Mouse (Mus musculus): ENCODE data around the gene Stx3. TPM values are rescaled to one million over a fixed set of nuclear protein-coding genes. Genes with fewer than 3 reads are reported as not detected.

The Stx3 gene
- polyA plus RNA-seq, 1 experiment from 2014 or later, result 31.6 TPM

DNA sequence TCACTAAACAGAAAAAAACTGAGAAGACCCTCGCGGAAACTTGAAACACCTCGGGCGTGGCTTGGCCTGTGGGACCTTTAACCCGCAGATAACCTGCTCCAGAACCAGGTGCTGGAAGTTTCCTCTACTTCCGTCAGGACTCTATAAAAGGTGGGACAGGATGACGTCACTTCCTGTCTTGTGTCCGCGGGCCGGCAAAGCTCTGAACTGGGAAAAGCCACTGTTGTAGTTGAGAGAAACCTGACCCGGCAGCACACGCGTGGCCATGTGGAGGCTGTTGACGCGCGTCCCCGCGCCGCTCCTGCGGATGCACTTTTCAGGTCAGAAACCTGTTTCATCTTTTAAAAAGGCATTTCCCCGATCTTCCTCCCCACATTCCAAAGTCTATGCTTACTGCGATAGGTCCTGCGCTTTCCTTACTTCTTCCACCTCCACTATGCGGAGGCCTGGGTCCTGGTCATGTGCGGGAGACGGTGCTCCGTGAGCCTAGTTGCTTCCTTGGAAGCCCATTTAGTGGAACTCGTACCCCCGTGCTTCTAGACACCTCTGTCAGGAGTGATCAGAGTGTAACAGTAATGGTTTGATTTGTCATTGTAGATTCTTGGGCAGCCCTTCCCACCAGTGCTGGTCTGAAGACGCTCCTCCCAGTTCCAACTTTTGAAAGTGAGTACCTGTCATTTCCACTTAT, 48.9 kb downstream of the Stx3 start, which contains the start of gene Mrpl16:
Gene Mrpl16, plus strand, starts transcription at position 187 of the 688 bp plus-strand sequence.
- H3K4me3 ChIP-seq (replicated peaks; ENCODE audit: low read depth, low read length), result peak within 1 kb of the TSS; percentile 54
- H3K27me3 ChIP-seq (ENCODE audit: control insufficient read depth, insufficient read depth, low read length), result no peaks in the 10 kb centered on the region
- ATAC-seq (ENCODE audit: low FRiP score, low TSS enrichment) (peak; percentile 92), DNase-seq (peak; percentile 97)
- no peaks in the 10 kb centered on the region for H3K9me3 ChIP-seq (ENCODE audit: control insufficient read depth, low read length)
- peak within 1 kb of the TSS; percentile 56 for H3K9ac ChIP-seq (replicated peaks; ENCODE audit: low read length)
- H3K4me2 ChIP-seq (ENCODE audit: low read length), result peak within 1 kb of the TSS; percentile 69
- 0 out of 2 replicates have a peak within 1 kb of the TSS, but pooled peaks have one; percentile 3 for H3K27ac ChIP-seq (replicated peaks; ENCODE audit: low read depth, low read length)
- H3K4me1 ChIP-seq (ENCODE audit: control insufficient read depth, insufficient read depth, low read length), result peaks cover 8% of the 10 kb centered on the region
- under 1% methylated on average over 30 of the region's 30 CpGs for WGBS
- peaks cover 27% of the 10 kb centered on the region for H3K36me3 ChIP-seq (ENCODE audit: control insufficient read depth, insufficient read depth, low read length)

DNA sequence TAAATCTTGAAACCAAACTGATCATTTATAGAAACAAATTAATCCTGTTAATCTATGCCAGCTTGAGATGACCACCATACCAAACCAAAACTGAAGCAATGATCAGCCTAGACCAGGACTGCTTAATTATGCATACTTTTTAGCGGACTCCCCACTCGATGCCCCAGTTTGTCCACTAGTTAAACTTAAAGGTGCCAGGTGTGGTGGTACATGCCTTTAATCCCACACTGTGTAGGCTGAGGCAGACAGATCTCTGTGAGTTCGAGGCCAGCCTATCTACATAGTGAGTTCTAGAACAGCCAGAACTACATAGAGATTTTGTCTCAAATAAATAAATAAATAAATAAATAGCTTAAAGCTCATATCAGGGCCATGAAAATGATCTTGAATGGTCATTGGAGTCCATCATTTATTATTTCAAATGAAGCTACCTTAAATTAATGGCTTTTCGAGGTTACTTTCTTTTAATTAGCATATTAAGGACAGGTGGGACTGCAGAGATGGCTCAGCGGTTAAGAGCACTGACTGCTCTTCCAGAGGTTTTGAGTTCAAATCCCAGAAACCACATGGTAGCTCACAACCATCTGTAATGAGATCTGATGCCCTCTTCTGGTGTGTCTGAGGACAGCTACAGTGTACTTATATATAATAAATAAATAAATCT, 49.8 kb downstream of the Stx3 start:
- no peak overlapping the region for H3K27ac ChIP-seq (replicated peaks; ENCODE audit: low read depth, low read length)
- ATAC-seq (ENCODE audit: low FRiP score, low TSS enrichment), result peak; percentile 53; the same call in 1 of the 2 replicates

DNA sequence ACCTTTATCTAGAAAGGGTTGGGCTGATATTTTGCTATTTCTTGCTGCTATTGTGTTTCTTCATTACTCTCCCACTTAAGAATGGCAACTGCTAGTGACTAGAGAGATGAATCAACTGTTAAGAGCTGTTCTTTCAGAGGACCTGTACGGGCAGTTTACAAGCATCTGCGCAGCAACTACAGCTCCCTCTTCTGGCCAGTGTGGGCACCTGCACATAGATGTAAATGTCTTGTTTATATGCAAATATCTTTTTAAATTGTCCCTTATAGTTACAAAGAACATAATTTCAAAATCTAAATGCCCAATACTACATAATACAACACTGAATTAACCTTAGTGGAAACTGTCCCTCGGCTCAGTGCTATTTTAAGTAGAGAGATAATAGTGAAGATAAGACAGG, 51.0 kb downstream of the Stx3 start:
- Histone ChIP-seq H3K4me1 (ENCODE audit: control insufficient read depth, insufficient read depth, low read length) (peaks cover 8% of the 10 kb centered on the region), H3K36me3 (ENCODE audit: control insufficient read depth, insufficient read depth, low read length) (peaks cover 6% of the 10 kb centered on the region), H3K27ac (replicated peaks; ENCODE audit: low read depth, low read length) (no peak overlapping the region), H3K27me3 (ENCODE audit: control insufficient read depth, insufficient read depth, low read length) (no peaks in the 10 kb centered on the region), H3K9ac (replicated peaks; ENCODE audit: low read length) (no peak overlapping the region), H3K4me3 (replicated peaks; ENCODE audit: low read depth, low read length) (no peak overlapping the region), H3K9me3 (ENCODE audit: control insufficient read depth, low read length) (no peaks in the 10 kb centered on the region), H3K4me2 (ENCODE audit: low read length) (no peak overlapping the region)
- 12% methylated on average over 3 of the region's 3 CpGs for WGBS
- DNase-seq (peak; percentile 79), ATAC-seq (ENCODE audit: low FRiP score, low TSS enrichment) (no peak)

More for the DNA sequence above, 49.8 kb downstream of the Stx3 start:
- Histone ChIP-seq H3K4me3 (replicated peaks; ENCODE audit: low read depth, low read length) (peak overlapping the region; percentile 54; the same call in 1 of the 2 replicates), H3K36me3 (ENCODE audit: control insufficient read depth, insufficient read depth, low read length) (peaks cover 17% of the 10 kb centered on the region), H3K9ac (replicated peaks; ENCODE audit: low read length) (no peak overlapping the region), H3K27me3 (ENCODE audit: control insufficient read depth, insufficient read depth, low read length) (no peaks in the 10 kb centered on the region), H3K9me3 (ENCODE audit: control insufficient read depth, low read length) (no peaks in the 10 kb centered on the region), H3K4me2 (ENCODE audit: low read length) (peak overlapping the region; percentile 69), H3K4me1 (ENCODE audit: control insufficient read depth, insufficient read depth, low read length) (peaks cover 8% of the 10 kb centered on the region)
- DNase-seq, result no peak
- WGBS, result 89% methylated on average over 5 of the region's 5 CpGs

DNA sequence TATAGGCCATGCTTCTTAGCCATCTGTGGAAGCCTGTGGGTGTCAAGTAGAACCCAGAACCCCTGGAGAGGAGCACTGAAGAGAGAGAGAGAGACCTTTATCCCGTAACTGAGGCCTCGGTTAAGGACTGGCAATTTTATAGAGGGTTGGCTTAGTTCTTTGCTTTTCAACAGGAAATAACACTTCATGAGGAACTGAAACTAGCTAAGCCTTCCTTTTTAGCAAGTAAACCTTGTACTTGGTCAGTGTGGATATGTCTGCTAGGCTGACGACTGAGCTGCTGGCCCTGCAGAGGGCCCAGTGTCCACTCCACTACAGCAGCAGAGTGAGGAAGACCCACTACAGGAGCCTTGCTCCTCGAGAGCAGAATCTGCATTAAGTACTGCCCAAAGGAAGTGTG, 52.8 kb downstream of the Stx3 start:
- Histone ChIP-seq H3K36me3 (ENCODE audit: control insufficient read depth, insufficient read depth, low read length) (no peaks in the 10 kb centered on the region), H3K4me2 (ENCODE audit: low read length) (no peak overlapping the region), H3K9me3 (ENCODE audit: control insufficient read depth, low read length) (no peaks in the 10 kb centered on the region), H3K27ac (replicated peaks; ENCODE audit: low read depth, low read length) (no peak overlapping the region), H3K4me3 (replicated peaks; ENCODE audit: low read depth, low read length) (no peak overlapping the region), H3K27me3 (ENCODE audit: control insufficient read depth, insufficient read depth, low read length) (no peaks in the 10 kb centered on the region), H3K9ac (replicated peaks; ENCODE audit: low read length) (no peak overlapping the region), H3K4me1 (ENCODE audit: control insufficient read depth, insufficient read depth, low read length) (peaks cover 8% of the 10 kb centered on the region)
- DNase-seq (no peak), ATAC-seq (ENCODE audit: low FRiP score, low TSS enrichment) (no peak)
- 69% methylated on average over 4 of the region's 4 CpGs for WGBS

DNA sequence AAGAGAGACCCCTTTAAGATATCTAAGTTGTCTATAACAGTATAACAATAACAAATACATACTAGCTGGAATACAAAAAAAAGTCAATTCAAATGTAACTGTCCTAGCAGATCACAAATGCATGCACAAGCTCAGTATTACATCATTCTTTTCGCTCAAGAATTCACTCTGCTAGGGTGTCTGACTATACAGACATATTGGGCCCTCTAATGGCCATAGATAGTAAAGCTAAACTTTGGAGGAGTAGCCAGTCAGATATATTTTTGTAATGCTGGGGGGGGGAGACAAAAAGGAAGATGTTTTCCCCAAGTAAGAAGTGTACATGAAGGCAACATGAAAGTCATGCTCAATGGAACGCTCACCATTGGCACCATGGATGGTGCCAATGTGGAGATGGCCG, 54.1 kb downstream of the Stx3 start:
- DNase-seq (no peak), ATAC-seq (ENCODE audit: low FRiP score, low TSS enrichment) (no peak)
- no peaks in the 10 kb centered on the region for H3K9me3 ChIP-seq (ENCODE audit: control insufficient read depth, low read length)
- no peak overlapping the region for H3K4me3 ChIP-seq (replicated peaks; ENCODE audit: low read depth, low read length)
- no peak overlapping the region for H3K4me2 ChIP-seq (ENCODE audit: low read length)
- 83% methylated on average over 3 of the region's 3 CpGs for WGBS
- H3K27ac ChIP-seq (replicated peaks; ENCODE audit: low read depth, low read length), result no peak overlapping the region
- H3K9ac ChIP-seq (replicated peaks; ENCODE audit: low read length), result no peak overlapping the region
- H3K27me3 ChIP-seq (ENCODE audit: control insufficient read depth, insufficient read depth, low read length), result no peaks in the 10 kb centered on the region
- no peaks in the 10 kb centered on the region for H3K36me3 ChIP-seq (ENCODE audit: control insufficient read depth, insufficient read depth, low read length)
- H3K4me1 ChIP-seq (ENCODE audit: control insufficient read depth, insufficient read depth, low read length), result no peaks in the 10 kb centered on the region

DNA sequence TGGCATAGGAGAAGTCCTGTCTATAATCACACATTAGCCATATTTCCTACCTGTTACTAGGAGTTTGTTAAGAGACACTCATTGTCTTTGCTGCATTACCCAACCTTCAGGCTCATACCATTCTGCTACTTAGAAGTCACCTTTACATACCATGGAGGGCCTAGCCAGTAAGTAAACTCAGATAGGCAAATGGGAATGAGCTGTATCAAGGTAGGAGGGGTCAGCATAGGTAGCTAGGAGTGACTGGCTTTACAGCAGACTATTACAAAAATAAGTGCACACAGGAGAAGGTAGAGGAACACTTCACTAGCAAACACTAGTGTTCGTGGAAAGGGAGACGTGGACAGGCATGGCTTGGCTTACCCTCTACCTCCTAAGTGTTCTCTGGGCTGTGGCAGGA, 71.9 kb downstream of the Stx3 start, which contains the start of gene Gif:
Gene Gif, plus strand, starts transcription at position 257 of the 400 bp plus-strand sequence.
- 69% methylated on average over 2 of the region's 2 CpGs for WGBS
- no peak within 1 kb of the TSS for H3K4me2 ChIP-seq (ENCODE audit: low read length)
- no peaks in the 10 kb centered on the region for H3K27me3 ChIP-seq (ENCODE audit: control insufficient read depth, insufficient read depth, low read length)
- H3K27ac ChIP-seq (replicated peaks; ENCODE audit: low read depth, low read length), result no peak within 1 kb of the TSS
- no peak within 1 kb of the TSS for H3K9ac ChIP-seq (replicated peaks; ENCODE audit: low read length)
- DNase-seq (no peak), ATAC-seq (ENCODE audit: low FRiP score, low TSS enrichment) (no peak)
- H3K9me3 ChIP-seq (ENCODE audit: control insufficient read depth, low read length), result no peaks in the 10 kb centered on the region
- no peaks in the 10 kb centered on the region for H3K36me3 ChIP-seq (ENCODE audit: control insufficient read depth, insufficient read depth, low read length)
- no peak within 1 kb of the TSS for H3K4me3 ChIP-seq (replicated peaks; ENCODE audit: low read depth, low read length)
- no peaks in the 10 kb centered on the region for H3K4me1 ChIP-seq (ENCODE audit: control insufficient read depth, insufficient read depth, low read length)

DNA sequence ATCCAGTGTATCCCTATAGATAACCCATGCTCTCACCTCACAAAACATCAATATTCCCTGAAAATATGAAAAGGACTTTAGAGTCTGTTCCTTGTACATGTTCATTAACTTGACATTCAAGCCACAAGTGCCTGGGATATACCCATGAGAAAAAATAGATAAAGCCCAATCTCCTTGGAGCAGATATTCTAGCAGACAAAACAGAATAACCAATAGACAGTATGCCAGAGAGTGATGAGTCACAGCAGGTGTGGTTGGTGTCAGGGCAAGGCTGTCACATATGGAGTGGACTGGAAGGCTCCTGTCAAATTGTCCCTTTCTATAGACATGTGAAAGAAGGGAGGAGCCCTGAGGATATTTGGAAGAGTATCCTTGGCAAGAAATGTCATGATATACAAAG, 73.5 kb downstream of the Stx3 start:
- no peak for ATAC-seq (ENCODE audit: low FRiP score, low TSS enrichment)
- Histone ChIP-seq H3K27ac (replicated peaks; ENCODE audit: low read depth, low read length) (no peak overlapping the region), H3K27me3 (ENCODE audit: control insufficient read depth, insufficient read depth, low read length) (no peaks in the 10 kb centered on the region)

DNA sequence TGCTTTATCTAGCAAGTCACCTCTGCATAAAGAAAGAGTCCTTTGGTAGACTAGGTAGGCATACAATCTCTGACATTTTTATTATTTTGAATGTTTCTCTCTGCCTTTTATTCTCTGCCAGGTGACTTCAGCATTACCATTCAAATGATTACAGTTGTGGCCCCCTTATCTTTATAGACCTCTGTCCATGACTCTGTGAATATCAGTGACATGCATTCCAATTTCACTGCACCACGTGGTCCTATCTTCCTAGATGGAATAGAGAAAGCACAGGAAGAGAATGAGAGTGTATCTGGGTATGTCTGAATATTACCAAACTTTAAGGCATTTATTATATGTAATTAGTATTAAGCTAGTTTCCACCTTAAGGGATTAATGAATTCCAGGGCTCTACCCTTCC, 82.7 kb downstream of the Stx3 start:
- Histone ChIP-seq H3K9ac (replicated peaks; ENCODE audit: low read length) (no peak overlapping the region), H3K27me3 (ENCODE audit: control insufficient read depth, insufficient read depth, low read length) (no peaks in the 10 kb centered on the region), H3K27ac (replicated peaks; ENCODE audit: low read depth, low read length) (no peak overlapping the region), H3K4me3 (replicated peaks; ENCODE audit: low read depth, low read length) (no peak overlapping the region), H3K9me3 (ENCODE audit: control insufficient read depth, low read length) (no peaks in the 10 kb centered on the region), H3K36me3 (ENCODE audit: control insufficient read depth, insufficient read depth, low read length) (no peaks in the 10 kb centered on the region), H3K4me1 (ENCODE audit: control insufficient read depth, insufficient read depth, low read length) (no peaks in the 10 kb centered on the region), H3K4me2 (ENCODE audit: low read length) (no peak overlapping the region)
- ATAC-seq (ENCODE audit: low FRiP score, low TSS enrichment) (no peak), DNase-seq (no peak)
- 43% methylated on average over 1 of the region's 1 CpGs for WGBS

More for the DNA sequence above, 73.5 kb downstream of the Stx3 start:
- Histone ChIP-seq H3K4me3 (replicated peaks; ENCODE audit: low read depth, low read length) (no peak overlapping the region), H3K4me1 (ENCODE audit: control insufficient read depth, insufficient read depth, low read length) (no peaks in the 10 kb centered on the region), H3K36me3 (ENCODE audit: control insufficient read depth, insufficient read depth, low read length) (no peaks in the 10 kb centered on the region), H3K9me3 (ENCODE audit: control insufficient read depth, low read length) (no peaks in the 10 kb centered on the region), H3K9ac (replicated peaks; ENCODE audit: low read length) (no peak overlapping the region), H3K4me2 (ENCODE audit: low read length) (no peak overlapping the region)
- DNase-seq, result no peak

DNA sequence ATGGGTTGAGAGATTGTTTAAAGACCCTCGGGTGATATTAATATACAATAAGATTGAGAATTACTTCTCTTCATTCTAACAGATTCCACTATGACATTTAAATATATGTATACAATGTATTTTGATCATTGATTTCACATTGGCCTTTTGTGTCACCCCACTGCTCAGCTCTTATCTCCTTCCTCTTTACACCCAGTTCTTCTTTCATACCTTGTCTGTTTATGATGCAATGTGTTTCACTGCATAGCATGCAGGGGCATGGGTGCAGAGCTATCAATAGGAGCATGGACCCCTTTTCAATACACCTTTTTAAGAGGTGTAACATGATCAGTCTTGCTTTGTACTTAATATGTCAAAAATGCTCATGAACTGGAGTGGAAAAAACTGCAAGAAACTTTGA, 88.9 kb downstream of the Stx3 start:
- DNase-seq, result no peak
- 76% methylated on average over 1 of the region's 1 CpGs for whole genome bisulfite sequencing
- Histone ChIP-seq H3K9ac (replicated peaks; ENCODE audit: low read length) (no peak overlapping the region), H3K27me3 (ENCODE audit: control insufficient read depth, insufficient read depth, low read length) (no peaks in the 10 kb centered on the region), H3K4me1 (ENCODE audit: control insufficient read depth, insufficient read depth, low read length) (no peaks in the 10 kb centered on the region), H3K36me3 (ENCODE audit: control insufficient read depth, insufficient read depth, low read length) (no peaks in the 10 kb centered on the region), H3K27ac (replicated peaks; ENCODE audit: low read depth, low read length) (no peak overlapping the region), H3K9me3 (ENCODE audit: control insufficient read depth, low read length) (no peaks in the 10 kb centered on the region), H3K4me3 (replicated peaks; ENCODE audit: low read depth, low read length) (no peak overlapping the region), H3K4me2 (ENCODE audit: low read length) (no peak overlapping the region)
- ATAC-seq (ENCODE audit: low FRiP score, low TSS enrichment), result no peak
